Mouse (Mus musculus) forebrain, embryonic 10.5 days (tissue): ENCODE measurements around the gene Zfr. TPM values are rescaled to one million over a fixed set of nuclear protein-coding genes. Genes with fewer than 3 reads are reported as not detected.
A peak's percentile ranks its signal among the peaks of the same experiment; 100 is the strongest.
"Not testable (repeated sequence)": the region's sequence is repeated elsewhere in the genome, so short reads cannot be mapped to it uniquely, and the experiment has no call there.

Source experiments
- DNase-seq: peaks from one replicate; pipeline ENCODE4 v3.0.0-alpha.2; 2017; ENCODE audit warnings: low spot score; ENCODE audit errors: extremely low spot score
- H3K27ac ChIP-seq: fragments of 300-500 bp; sonication (generic); 2 replicates; pipeline ENCODE4 v1.5.1; 2016; ENCODE audit warnings: mild to moderate bottlenecking
- H3K27me3 ChIP-seq: fragments of 300-500 bp; sonication (generic); 2 replicates; pipeline ENCODE4 v1.6.1; 2016; ENCODE audit warnings: mild to moderate bottlenecking; ENCODE audit not compliant: poor library complexity, severe bottlenecking
- H3K36me3 ChIP-seq: fragments of 300-500 bp; sonication (generic); replicated peaks from 2 replicates; pipeline ENCODE4 v1.6.1; 2016; ENCODE audit warnings: mild to moderate bottlenecking, moderate library complexity
- H3K4me1 ChIP-seq: fragments of 300-500 bp; sonication (generic); 2 replicates; pipeline ENCODE4 v1.6.1; 2016
- H3K4me3 ChIP-seq: fragments of 300-500 bp; sonication (generic); 2 replicates; pipeline ENCODE4 v1.5.1; 2016; ENCODE audit warnings: mild to moderate bottlenecking, moderate library complexity
- H3K9me3 ChIP-seq: fragments of 300-500 bp; sonication (generic); 2 replicates; pipeline ENCODE4 v1.6.1; 2016; ENCODE audit warnings: mild to moderate bottlenecking, moderate library complexity
- WGBS: fragments of 180-500 bp; shearing (Covaris S2); methylation state at CpG from one replicate; pipeline ENCODE4 v1.1.7; 2016; 5-methylcytosine and 5-hydroxymethylcytosine counted together
- polyA plus RNA-seq: library from polyadenylated mRNA; unstranded; fragments of >200 nt; fragmentation: Nextera tagmentation; extraction: Ambion mirVana; gene quantifications from 2 replicates; pipeline ENCODE4 v1.2.1, GENCODE M21; 2016

Gene Zfr
- polyA plus RNA-seq, 1 experiment from 2014 or later, result 126 TPM

- Histone ChIP-seq H3K27ac (no peak overlapping the region), H3K36me3 (no peaks in the 10 kb centered on the region), H3K27me3 (peaks cover 10% of the 10 kb centered on the region; the same call in 1 of the 2 replicates), H3K4me3 (no peak overlapping the region), H3K9me3 (no peaks in the 10 kb centered on the region; the same call in 1 of the 2 replicates), H3K4me1 (peaks cover 18% of the 10 kb centered on the region)
- no peak for DNase-seq
- WGBS, result 82% methylated on average over 2 of the region's 2 CpGs
These were observed 4.2 kb upstream of the Zfr start for GRCm38 (mm10) chr15:12113411-12113810.

- H3K4me3 ChIP-seq, result no peak overlapping the region
- peaks cover 10% of the 10 kb centered on the region; the same call in 1 of the 2 replicates for H3K27me3 ChIP-seq
- no peak overlapping the region for H3K27ac ChIP-seq
- 73% methylated on average over 6 of the region's 6 CpGs for WGBS
- no peaks in the 10 kb centered on the region for H3K36me3 ChIP-seq
- no peaks in the 10 kb centered on the region for H3K9me3 ChIP-seq
- H3K4me1 ChIP-seq, result peaks cover 28% of the 10 kb centered on the region
- no peak for DNase-seq
These were observed 3.1 kb upstream of the Zfr start for GRCm38 (mm10) chr15:12114546-12114945.

GRCm38 (mm10) chr15:12115722-12116230, 1.9 kb upstream of the Zfr start:
- H3K9me3 ChIP-seq, result no peaks in the 10 kb centered on the region
- H3K4me1 ChIP-seq, result peaks cover 34% of the 10 kb centered on the region
- no peak overlapping the region for H3K27ac ChIP-seq
- DNase-seq, result no peak
- peaks cover 4% of the 10 kb centered on the region; the same call in 1 of the 2 replicates for H3K36me3 ChIP-seq
- H3K4me3 ChIP-seq, result no peak overlapping the region
- 16% methylated on average over 6 of the region's 6 CpGs for WGBS
- H3K27me3 ChIP-seq, result peaks cover 10% of the 10 kb centered on the region; the same call in 1 of the 2 replicates

- no peaks in the 10 kb centered on the region for H3K9me3 ChIP-seq
- H3K4me1 ChIP-seq, result peaks cover 34% of the 10 kb centered on the region
- H3K27ac ChIP-seq, result peak overlapping the region; percentile 99
- H3K27me3 ChIP-seq, result peaks cover 10% of the 10 kb centered on the region; the same call in 1 of the 2 replicates
- H3K36me3 ChIP-seq, result peaks cover 24% of the 10 kb centered on the region
- peak overlapping the region; percentile 99 for H3K4me3 ChIP-seq
- DNase-seq, result no peak
- WGBS, result 2% methylated on average over 16 of the region's 43 CpGs
These were observed 431 bp downstream of the Zfr start for GRCm38 (mm10) chr15:12118093-12118431.

- peaks cover 28% of the 10 kb centered on the region for H3K36me3 ChIP-seq
- under 1% methylated on average over 56 of the region's 61 CpGs for WGBS
- peaks cover 34% of the 10 kb centered on the region for H3K4me1 ChIP-seq
- DNase-seq, result peak; percentile 56
- peak overlapping the region; percentile 99 for H3K4me3 ChIP-seq
- H3K27me3 ChIP-seq, result peaks cover 10% of the 10 kb centered on the region; the same call in 1 of the 2 replicates
- H3K27ac ChIP-seq, result peak overlapping the region; percentile 99
- H3K9me3 ChIP-seq, result no peaks in the 10 kb centered on the region
These were observed 949 bp downstream of the Zfr start for GRCm38 (mm10) chr15:12118432-12119128.

GRCm38 (mm10) chr15:12119129-12119466, 1.5 kb downstream of the Zfr start:
- WGBS, result 15% methylated on average over 7 of the region's 7 CpGs
- Histone ChIP-seq H3K27me3 (peaks cover 10% of the 10 kb centered on the region; the same call in 1 of the 2 replicates), H3K4me1 (peaks cover 34% of the 10 kb centered on the region), H3K36me3 (peaks cover 30% of the 10 kb centered on the region), H3K27ac (peak overlapping the region; percentile 99), H3K9me3 (no peaks in the 10 kb centered on the region), H3K4me3 (peak overlapping the region; percentile 99)
- no peak for DNase-seq

GRCm38 (mm10) chr15:12124913-12125312, 7.3 kb downstream of the Zfr start:
- 88% methylated on average over 1 of the region's 1 CpGs for WGBS
- DNase-seq, result no peak
- H3K27me3 ChIP-seq, result no peaks in the 10 kb centered on the region
- peaks cover 3% of the 10 kb centered on the region; the same call in 1 of the 2 replicates for H3K4me1 ChIP-seq
- peaks cover 69% of the 10 kb centered on the region for H3K36me3 ChIP-seq
- H3K4me3 ChIP-seq, result no peak overlapping the region
- H3K9me3 ChIP-seq, result no peaks in the 10 kb centered on the region
- H3K27ac ChIP-seq, result no peak overlapping the region

- not testable (repeated sequence) for H3K27ac ChIP-seq, H3K9me3 ChIP-seq, H3K4me3 ChIP-seq, DNase-seq, H3K27me3 ChIP-seq, H3K4me1 ChIP-seq
- H3K36me3 ChIP-seq, result peaks cover 31% of the 10 kb centered on the region
- 90% methylated on average over 3 of the region's 3 CpGs for WGBS
These were observed 13.2 kb downstream of the Zfr start for GRCm38 (mm10) chr15:12130871-12131270.

- no peak overlapping the region for H3K4me3 ChIP-seq
- WGBS, result 94% methylated on average over 1 of the region's 1 CpGs
- no peaks in the 10 kb centered on the region for H3K9me3 ChIP-seq
- no peak overlapping the region for H3K27ac ChIP-seq
- H3K27me3 ChIP-seq, result no peaks in the 10 kb centered on the region
- H3K36me3 ChIP-seq, result peaks cover 35% of the 10 kb centered on the region
- no peak for DNase-seq
- no peaks in the 10 kb centered on the region for H3K4me1 ChIP-seq
These were observed 16.9 kb downstream of the Zfr start for GRCm38 (mm10) chr15:12134546-12134945.

GRCm38 (mm10) chr15:12135368-12135767, 17.7 kb downstream of the Zfr start:
- no peaks in the 10 kb centered on the region for H3K4me1 ChIP-seq
- no peak for DNase-seq
- H3K36me3 ChIP-seq, result peaks cover 41% of the 10 kb centered on the region
- WGBS, result 85% methylated on average over 3 of the region's 3 CpGs
- H3K27ac ChIP-seq, result no peak overlapping the region
- H3K9me3 ChIP-seq, result no peaks in the 10 kb centered on the region
- no peak overlapping the region for H3K4me3 ChIP-seq
- H3K27me3 ChIP-seq, result no peaks in the 10 kb centered on the region

- DNase-seq, result no peak
- no peaks in the 10 kb centered on the region for H3K4me1 ChIP-seq
- no peak overlapping the region for H3K4me3 ChIP-seq
- H3K27me3 ChIP-seq, result no peaks in the 10 kb centered on the region
- H3K36me3 ChIP-seq, result peaks cover 51% of the 10 kb centered on the region
- no peaks in the 10 kb centered on the region for H3K9me3 ChIP-seq
- no peak overlapping the region for H3K27ac ChIP-seq
- WGBS, result 94% methylated on average over 6 of the region's 6 CpGs
These were observed 18.7 kb downstream of the Zfr start for GRCm38 (mm10) chr15:12136371-12136770.

- WGBS, result 91% methylated on average over 8 of the region's 8 CpGs
- H3K36me3 ChIP-seq, result peaks cover 77% of the 10 kb centered on the region
- DNase-seq, result no peak
- H3K27ac ChIP-seq, result no peak overlapping the region
- no peaks in the 10 kb centered on the region for H3K9me3 ChIP-seq
- no peak overlapping the region for H3K4me3 ChIP-seq
- no peaks in the 10 kb centered on the region for H3K4me1 ChIP-seq
- H3K27me3 ChIP-seq, result no peaks in the 10 kb centered on the region
These were observed 23.5 kb downstream of the Zfr start for GRCm38 (mm10) chr15:12140985-12141729.

- Histone ChIP-seq H3K9me3 (no peaks in the 10 kb centered on the region), H3K27me3 (no peaks in the 10 kb centered on the region), H3K36me3 (peaks cover 83% of the 10 kb centered on the region), H3K4me3 (no peak overlapping the region), H3K27ac (no peak overlapping the region), H3K4me1 (no peaks in the 10 kb centered on the region)
- WGBS, result 93% methylated on average over 2 of the region's 2 CpGs
- DNase-seq, result no peak
These were observed 29.8 kb downstream of the Zfr start for GRCm38 (mm10) chr15:12147423-12147822.
